Mouse (Mus musculus) midbrain, postnatal 0 days (tissue): ENCODE measurements around the gene Gal3st1. TPM values are rescaled to one million over a fixed set of nuclear protein-coding genes. Genes with fewer than 3 reads are reported as not detected.
"Not testable (repeated sequence)": the region's sequence is repeated elsewhere in the genome, so short reads cannot be mapped to it uniquely, and the experiment has no call there.

Experiments used
- ATAC-seq: fragments of 200-750 bp; cut with Nextera tagmentation; 2 replicates; pipeline ENCODE4 v1.8.0; 2017; ENCODE audit warnings: moderate number of reproducible peaks, mild to moderate bottlenecking, moderate TSS enrichment, moderate library complexity; ENCODE audit not compliant: low FRiP score
- DNase-seq: peaks from one replicate; pipeline ENCODE4 v3.0.0-alpha.2; 2015; ENCODE audit warnings: low spot score
- H3K27ac ChIP-seq: fragments of 300-500 bp; sonication (generic); 2 replicates; pipeline ENCODE4 v1.5.1; 2014; ENCODE audit warnings: low read depth, mild to moderate bottlenecking, low read length, mixed read lengths
- H3K27me3 ChIP-seq: fragments of 300-500 bp; sonication (generic); 2 replicates; pipeline ENCODE4 v1.6.1; 2014; ENCODE audit warnings: low read length, control low read depth, mixed read lengths; ENCODE audit not compliant: insufficient read depth
- H3K36me3 ChIP-seq: fragments of 300-500 bp; sonication (generic); 2 replicates; pipeline ENCODE4 v1.6.1; 2014; ENCODE audit warnings: low read length, control low read depth, mixed read lengths; ENCODE audit not compliant: insufficient read depth
- H3K4me1 ChIP-seq: fragments of 300-500 bp; sonication (generic); 2 replicates; pipeline ENCODE4 v1.6.1; 2014; ENCODE audit warnings: mild to moderate bottlenecking, control low read depth, antibody characterized with exemption, low read length, mixed read lengths; ENCODE audit not compliant: insufficient read depth
- H3K4me2 ChIP-seq: fragments of 300-500 bp; sonication (generic); 2 replicates; pipeline ENCODE4 v1.6.1; 2014; ENCODE audit warnings: low read depth, mild to moderate bottlenecking, low read length, mixed read lengths; ENCODE audit not compliant: poor library complexity, severe bottlenecking
- H3K4me3 ChIP-seq: fragments of 300-500 bp; sonication (generic); 2 replicates; pipeline ENCODE4 v1.5.1; 2014; ENCODE audit warnings: low read depth, mild to moderate bottlenecking, low read length, moderate library complexity
- H3K9ac ChIP-seq: fragments of 300-500 bp; sonication (generic); replicated peaks from 2 replicates; pipeline ENCODE4 v1.6.1; 2014; ENCODE audit warnings: mild to moderate bottlenecking, low read length, moderate library complexity, mixed read lengths; ENCODE audit not compliant: poor library complexity, severe bottlenecking
- H3K9me3 ChIP-seq: fragments of 300-500 bp; sonication (generic); 2 replicates; pipeline ENCODE4 v1.6.1; 2016; ENCODE audit warnings: low read length, control low read depth
- CTCF ChIP-seq: IDR thresholded peaks from 2 replicates; pipeline ENCODE4 v1.5.1; 2016; ENCODE audit warnings: antibody characterized with exemption, mild to moderate bottlenecking
- WGBS: fragments of 180-500 bp; shearing (Covaris S2); extraction: QIAGEN DNeasy Blood & Tissue Kit; methylation state at CpG from one replicate; pipeline ENCODE4 v1.1.7; 2014; 5-methylcytosine and 5-hydroxymethylcytosine counted together
- polyA plus RNA-seq: library from polyadenylated mRNA; unstranded; fragments of >200 nt; fragmentation: Nextera tagmentation; extraction: Ambion mirVana; gene quantifications from 2 replicates; pipeline ENCODE4 v1.2.1, GENCODE M21; 2015
- total RNA-seq: library from RNA; depleted of rRNA; stranded (reverse); fragments of >200 nt; gene quantifications from 2 replicates; pipeline ENCODE4 v1.2.3, GENCODE M21; 2014

Gene Gal3st1
- total and polyA plus RNA-seq, 2 experiments from 2014 or later, result 12.7 to 17.0 TPM

DNA sequence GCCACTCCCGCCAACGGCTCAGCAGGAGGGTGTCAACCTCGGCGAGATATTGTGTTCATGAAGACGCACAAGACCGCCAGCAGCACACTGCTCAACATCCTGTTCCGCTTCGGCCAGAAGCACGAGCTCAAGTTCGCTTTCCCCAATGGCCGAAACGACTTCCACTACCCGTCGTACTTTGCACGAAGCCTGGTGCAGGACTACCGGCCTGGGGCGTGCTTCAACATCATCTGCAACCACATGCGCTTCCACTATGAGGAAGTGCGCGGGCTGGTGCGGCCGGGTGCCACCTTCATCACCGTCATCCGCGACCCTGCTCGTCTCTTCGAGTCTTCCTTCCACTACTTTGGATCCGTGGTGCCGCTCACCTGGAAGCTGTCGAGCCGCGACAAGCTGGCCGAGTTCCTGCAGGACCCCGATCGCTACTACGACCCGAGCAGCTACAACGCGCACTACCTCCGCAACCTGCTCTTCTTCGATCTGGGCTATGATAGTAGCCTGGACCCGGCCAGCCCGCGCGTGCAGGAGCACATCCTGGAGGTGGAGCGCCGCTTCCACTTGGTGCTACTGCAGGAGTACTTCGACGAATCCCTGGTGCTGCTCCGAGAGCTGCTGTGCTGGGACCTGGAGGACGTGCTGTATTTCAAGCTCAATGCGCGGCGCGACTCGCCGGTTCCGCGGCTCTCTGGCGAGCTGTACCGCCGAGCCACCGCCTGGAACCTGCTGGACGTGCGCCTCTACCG is 14.7 kb downstream of the Gal3st1 start:
- Histone ChIP-seq H3K4me2 (peak overlapping the region; percentile 27), H3K9me3 (no peaks in the 10 kb centered on the region), H3K36me3 (no peaks in the 10 kb centered on the region), H3K9ac (no peak overlapping the region), H3K4me3 (peak overlapping the region; percentile 19), H3K4me1 (no peaks in the 10 kb centered on the region), H3K27ac (no peak overlapping the region), H3K27me3 (peaks cover 31% of the 10 kb centered on the region)
- no peak for DNase-seq
- no peak for ATAC-seq
- peak; percentile 11; the same call in 1 of the 2 replicates for TF ChIP-seq CTCF
- 10% methylated on average over 66 of the region's 66 CpGs for WGBS

DNA sequence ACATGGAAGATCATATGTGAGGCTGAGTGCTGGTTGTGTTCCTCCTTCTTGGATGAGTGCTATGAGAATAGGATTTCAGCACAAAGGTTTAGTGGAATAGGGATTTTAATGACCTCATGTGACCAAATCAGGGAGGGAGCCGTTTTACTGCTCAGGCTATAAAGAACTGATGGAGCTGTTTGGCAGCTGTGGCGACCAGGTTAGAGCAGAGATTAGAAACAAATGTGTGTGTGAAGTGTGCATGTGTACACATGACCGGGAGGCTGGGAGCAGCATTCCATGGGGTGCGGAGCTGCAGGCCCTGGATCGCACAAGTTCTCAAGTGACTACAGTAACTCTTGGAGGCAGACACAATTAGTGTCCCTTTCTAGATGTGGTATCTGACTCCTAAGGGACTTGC is 16.1 kb downstream of the Gal3st1 start:
- 80% methylated on average over 5 of the region's 5 CpGs for WGBS
- Histone ChIP-seq H3K4me3 (no peak overlapping the region), H3K9ac (no peak overlapping the region), H3K4me2 (no peak overlapping the region), H3K36me3 (no peaks in the 10 kb centered on the region), H3K27ac (no peak overlapping the region), H3K27me3 (peaks cover 31% of the 10 kb centered on the region), H3K4me1 (no peaks in the 10 kb centered on the region), H3K9me3 (no peaks in the 10 kb centered on the region)
- ATAC-seq, result no peak
- TF ChIP-seq CTCF, result no peak
- no peak for DNase-seq

DNA sequence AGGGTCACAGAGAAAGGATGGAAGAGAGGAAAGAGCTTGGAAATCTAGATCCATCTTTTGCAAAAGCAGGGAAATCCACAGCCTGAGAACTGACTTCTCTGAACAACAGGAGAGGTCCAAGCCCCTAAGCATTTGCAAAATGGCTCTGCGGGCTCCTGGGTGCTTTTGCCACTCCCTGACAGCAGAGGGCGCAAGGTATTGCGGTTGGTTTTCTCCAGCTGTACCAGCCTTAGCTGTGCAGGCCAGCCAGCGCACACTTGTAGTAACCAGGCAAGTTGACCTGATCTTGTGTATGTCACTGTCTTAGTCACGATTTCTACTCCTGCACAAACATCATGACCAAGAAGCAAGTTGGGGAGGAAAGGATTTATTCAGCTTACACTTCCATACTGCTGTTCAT is 18.2 kb downstream of the Gal3st1 start:
- Histone ChIP-seq H3K27me3 (peaks cover 31% of the 10 kb centered on the region), H3K27ac (no peak overlapping the region), H3K36me3 (no peaks in the 10 kb centered on the region), H3K4me1 (no peaks in the 10 kb centered on the region), H3K4me2 (no peak overlapping the region), H3K9ac (no peak overlapping the region), H3K4me3 (no peak overlapping the region), H3K9me3 (no peaks in the 10 kb centered on the region)
- ATAC-seq, result no peak
- WGBS, result 9% methylated on average over 5 of the region's 5 CpGs
- TF ChIP-seq CTCF, result peak; percentile 86
- peak; percentile 70 for DNase-seq

DNA sequence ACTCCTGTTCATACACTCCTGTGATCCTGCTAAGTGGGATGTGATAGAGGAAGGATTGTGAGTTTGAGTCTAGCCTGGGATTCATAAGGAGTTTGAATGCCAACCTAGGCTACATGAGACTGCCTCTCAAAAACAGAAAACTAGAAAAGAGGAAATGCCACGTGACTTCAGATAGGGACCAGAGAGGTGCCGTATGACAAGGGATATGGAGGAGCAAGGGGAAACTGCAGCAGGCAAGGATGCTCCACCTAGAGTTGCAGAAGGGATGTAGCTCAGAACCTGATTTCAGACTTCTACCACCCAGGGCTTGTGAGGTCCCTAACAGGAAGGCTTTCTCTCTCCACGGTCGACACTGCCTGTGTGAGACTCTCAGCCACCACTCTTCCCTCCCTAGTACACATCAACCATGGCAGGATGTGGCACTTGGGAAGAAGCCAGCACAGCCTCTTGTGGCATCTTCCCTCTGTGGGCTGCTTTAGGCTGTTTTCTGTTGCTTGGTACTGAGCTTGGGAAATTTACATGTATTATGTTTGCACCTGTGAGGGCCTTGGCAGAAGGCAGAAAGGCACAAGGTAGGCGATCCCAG is 21.9 kb downstream of the Gal3st1 start:
- WGBS, result 66% methylated on average over 5 of the region's 5 CpGs
- DNase-seq, result no peak
- Histone ChIP-seq H3K27me3 (peaks cover 2% of the 10 kb centered on the region; the same call in 1 of the 2 replicates), H3K9me3 (no peaks in the 10 kb centered on the region), H3K36me3 (no peaks in the 10 kb centered on the region), H3K4me1 (no peaks in the 10 kb centered on the region), H3K27ac (no peak overlapping the region), H3K4me2 (no peak overlapping the region), H3K9ac (no peak overlapping the region), H3K4me3 (no peak overlapping the region)
- no peak for ATAC-seq
- no peak for TF ChIP-seq CTCF

DNA sequence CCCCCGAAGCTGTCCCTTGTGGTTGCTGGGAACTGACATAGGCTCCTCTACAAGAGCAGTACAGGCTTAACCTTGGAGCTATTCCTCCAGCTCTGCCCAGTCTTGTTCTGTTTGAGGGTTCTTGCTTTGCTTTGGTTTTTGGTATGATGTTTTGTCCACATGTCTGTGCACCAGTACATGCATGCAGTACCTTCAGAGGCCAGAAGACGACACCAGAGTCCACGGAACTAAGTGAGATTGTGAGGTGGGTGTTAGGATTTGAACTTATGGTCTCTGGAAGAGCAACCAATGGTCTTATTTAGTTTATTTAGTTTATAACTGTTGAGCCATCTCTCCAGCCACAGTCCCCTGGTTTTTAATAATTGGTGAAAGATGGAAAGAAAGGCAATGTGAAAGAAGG is 23.0 kb downstream of the Gal3st1 start:
- Histone ChIP-seq H3K27ac (no peak overlapping the region), H3K36me3 (no peaks in the 10 kb centered on the region), H3K4me3 (no peak overlapping the region), H3K27me3 (no peaks in the 10 kb centered on the region), H3K4me2 (no peak overlapping the region), H3K9me3 (no peaks in the 10 kb centered on the region), H3K4me1 (no peaks in the 10 kb centered on the region), H3K9ac (no peak overlapping the region)
- ATAC-seq (no peak), DNase-seq (no peak)
- peak; percentile 61 for TF ChIP-seq CTCF
- WGBS, result 86% methylated on average over 3 of the region's 3 CpGs

DNA sequence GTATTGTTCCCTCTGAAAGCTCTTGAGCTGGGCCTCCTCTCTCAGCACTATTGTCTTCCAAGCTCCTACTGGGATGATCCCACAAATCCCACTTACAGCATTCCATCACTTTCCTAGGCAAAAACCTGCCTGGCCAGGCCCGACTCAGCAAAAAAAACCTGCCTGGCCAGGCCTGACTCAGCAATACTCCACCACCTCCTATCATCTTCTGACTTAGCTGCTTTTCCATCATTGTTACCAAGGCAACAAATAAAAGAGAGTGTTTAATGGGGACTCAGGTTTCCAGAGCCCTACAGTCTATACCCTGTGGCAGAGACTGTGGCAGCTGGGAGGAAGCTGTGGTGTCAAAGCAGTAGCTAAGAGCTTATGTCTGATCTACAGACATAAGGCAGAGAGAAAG is 29.2 kb downstream of the Gal3st1 start:
- peaks cover 2% of the 10 kb centered on the region; the same call in 1 of the 2 replicates for H3K9me3 ChIP-seq
- no peak overlapping the region for H3K4me3 ChIP-seq
- no peak overlapping the region for H3K4me2 ChIP-seq
- no peak for ATAC-seq
- no peaks in the 10 kb centered on the region for H3K36me3 ChIP-seq
- H3K9ac ChIP-seq, result no peak overlapping the region
- no peaks in the 10 kb centered on the region for H3K27me3 ChIP-seq
- H3K27ac ChIP-seq, result no peak overlapping the region
- no peak for DNase-seq
- H3K4me1 ChIP-seq, result no peaks in the 10 kb centered on the region
- no peak for TF ChIP-seq CTCF
- WGBS, result 64% methylated on average over 1 of the region's 1 CpGs

DNA sequence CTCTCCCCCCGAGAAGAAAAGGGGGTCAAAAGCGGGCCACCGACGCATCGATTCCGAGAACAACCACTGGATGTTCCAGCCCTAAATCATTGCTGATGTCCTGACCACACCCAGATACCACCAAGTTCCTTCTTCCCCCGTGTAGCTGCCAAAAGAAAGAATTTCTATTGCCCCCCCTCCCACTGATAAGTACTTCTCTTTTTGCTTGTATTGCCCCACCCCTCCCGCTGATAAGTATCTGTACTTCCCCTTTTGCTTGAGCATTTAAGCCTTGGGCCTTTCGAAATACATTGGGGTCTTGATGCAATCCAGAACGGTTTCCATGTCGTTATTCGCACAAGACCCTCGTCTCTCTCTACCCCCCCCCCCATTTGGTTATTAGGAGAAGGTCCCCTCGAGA is 32.4 kb downstream of the Gal3st1 start:
- not testable (repeated sequence) for H3K4me3 ChIP-seq, H3K27me3 ChIP-seq, H3K9me3 ChIP-seq, H3K9ac ChIP-seq, H3K36me3 ChIP-seq, H3K4me1 ChIP-seq, DNase-seq, H3K27ac ChIP-seq, ATAC-seq, H3K4me2 ChIP-seq
- 89% methylated on average over 14 of the region's 14 CpGs for WGBS

DNA sequence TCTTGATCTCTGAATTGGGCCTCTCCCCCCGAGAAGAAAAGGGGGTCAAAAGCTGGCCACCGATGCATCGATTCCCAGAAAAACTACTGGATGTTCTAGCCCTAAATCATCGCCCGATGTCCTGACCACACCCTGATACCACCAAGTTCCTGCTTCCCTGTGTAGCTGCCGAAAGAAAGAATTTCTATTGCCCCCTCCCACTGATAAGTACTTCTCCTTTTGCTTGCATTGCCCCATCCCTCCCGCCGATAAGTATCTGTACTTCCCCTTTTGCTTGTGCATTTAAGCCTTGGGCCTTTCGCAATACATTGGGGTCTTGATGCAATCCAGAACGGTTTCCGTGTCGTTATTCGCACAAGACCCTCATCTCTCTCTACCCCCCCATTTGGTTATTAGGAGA is 38.7 kb downstream of the Gal3st1 start:
- DNase-seq, ATAC-seq, H3K9me3 ChIP-seq, H3K4me3 ChIP-seq, H3K9ac ChIP-seq, H3K4me2 ChIP-seq, H3K27ac ChIP-seq, H3K27me3 ChIP-seq, H3K4me1 ChIP-seq, H3K36me3 ChIP-seq: not testable (repeated sequence)
- 93% methylated on average over 13 of the region's 13 CpGs for WGBS
